Mouse (Mus musculus) bone marrow macrophage, adult 2 months (primary cell): Measurements from ENCODE around the gene Foxj3. TPM values are rescaled to one million over a fixed set of nuclear protein-coding genes. Genes with fewer than 3 reads are reported as not detected.
"Not testable (repeated sequence)": the region's sequence is repeated elsewhere in the genome, so short reads cannot be mapped to it uniquely, and the experiment has no call there.

Source experiments
- H3K27ac ChIP-seq: 2 replicates; pipeline ENCODE4 v1.5.1; 2012; ENCODE audit warnings: low read depth, low read length; ENCODE audit not compliant: insufficient read depth
- H3K4me1 ChIP-seq: 2 replicates; pipeline ENCODE4 v1.6.1; 2012; ENCODE audit warnings: low read length; ENCODE audit not compliant: control insufficient read depth, insufficient read depth
- H3K4me3 ChIP-seq: 2 replicates; pipeline ENCODE4 v1.5.1; 2012; ENCODE audit warnings: mild to moderate bottlenecking, low read length, moderate library complexity; ENCODE audit not compliant: insufficient read depth
- CTCF ChIP-seq: IDR thresholded peaks from 2 replicates; pipeline ENCODE4 v1.5.1; 2012; ENCODE audit warnings: low read depth, mild to moderate bottlenecking, low read length, moderate library complexity
- POLR2A ChIP-seq: IDR thresholded peaks from 2 replicates; pipeline ENCODE4 v1.6.1; 2012; ENCODE audit warnings: mild to moderate bottlenecking, low read depth, low read length, borderline replicate concordance
- polyA plus RNA-seq: library from polyadenylated mRNA; stranded (reverse); fragments of >200 nt; gene quantifications from 2 replicates; pipeline ENCODE4 v1.2.4, GENCODE M21; 2012; ENCODE audit not compliant: missing spikeins, insufficient read depth, insufficient read length

Gene Foxj3
- polyA plus RNA-seq, 1 experiment = 24.0 TPM

GRCm38 (mm10) chr4:119614078-119614477 is 77.3 kb downstream of the Foxj3 start:
- no peak for TF ChIP-seq POLR2A
- TF ChIP-seq CTCF = no peak
- Histone ChIP-seq H3K4me1 (peaks cover 17% of the 10 kb centered on the region), H3K27ac (no peak overlapping the region), H3K4me3 (no peak overlapping the region)

GRCm38 (mm10) chr4:119614724-119615123 is 77.9 kb downstream of the Foxj3 start:
- H3K4me1 ChIP-seq = peaks cover 15% of the 10 kb centered on the region
- H3K27ac ChIP-seq = no peak overlapping the region
- TF ChIP-seq POLR2A (no peak), CTCF (no peak)
- H3K4me3 ChIP-seq = no peak overlapping the region

GRCm38 (mm10) chr4:119626081-119626645 is 89.4 kb downstream of the Foxj3 start:
- Histone ChIP-seq H3K4me1 (peaks cover 1% of the 10 kb centered on the region), H3K4me3 (no peak overlapping the region), H3K27ac (no peak overlapping the region)
- no peak for TF ChIP-seq CTCF
- TF ChIP-seq POLR2A = no peak

GRCm38 (mm10) chr4:119626876-119627275 is 90.1 kb downstream of the Foxj3 start:
- Histone ChIP-seq H3K27ac (no peak overlapping the region), H3K4me1 (peaks cover 3% of the 10 kb centered on the region), H3K4me3 (no peak overlapping the region)
- no peak for TF ChIP-seq CTCF

GRCm38 (mm10) chr4:119627317-119627716 is 90.5 kb downstream of the Foxj3 start:
- H3K27ac ChIP-seq = no peak overlapping the region
- TF ChIP-seq CTCF = no peak
- TF ChIP-seq POLR2A = no peak
- no peak overlapping the region for H3K4me3 ChIP-seq
- H3K4me1 ChIP-seq = peaks cover 3% of the 10 kb centered on the region

GRCm38 (mm10) chr4:119628363-119628762 is 91.6 kb downstream of the Foxj3 start:
- not testable (repeated sequence) for H3K27ac ChIP-seq, H3K4me3 ChIP-seq, H3K4me1 ChIP-seq

- no peak overlapping the region for H3K4me3 ChIP-seq
- H3K4me1 ChIP-seq = peaks cover 14% of the 10 kb centered on the region
- no peak for TF ChIP-seq POLR2A
- TF ChIP-seq CTCF = no peak
- no peak overlapping the region for H3K27ac ChIP-seq
Measured at GRCm38 (mm10) chr4:119631115-119631919, 94.5 kb downstream of the Foxj3 start.

- no peak overlapping the region for H3K27ac ChIP-seq
- peaks cover 14% of the 10 kb centered on the region for H3K4me1 ChIP-seq
- no peak for TF ChIP-seq CTCF
- no peak for TF ChIP-seq POLR2A
- H3K4me3 ChIP-seq = no peak overlapping the region
Measured at GRCm38 (mm10) chr4:119632721-119633120, 95.9 kb downstream of the Foxj3 start.

GRCm38 (mm10) chr4:119633342-119633741 is 96.5 kb downstream of the Foxj3 start:
- Histone ChIP-seq H3K4me1 (peaks cover 14% of the 10 kb centered on the region), H3K27ac (no peak overlapping the region), H3K4me3 (no peak overlapping the region)
- TF ChIP-seq POLR2A = no peak
- no peak for TF ChIP-seq CTCF

- Histone ChIP-seq H3K4me3 (no peak overlapping the region), H3K4me1 (peaks cover 14% of the 10 kb centered on the region), H3K27ac (no peak overlapping the region)
- TF ChIP-seq POLR2A (no peak), CTCF (no peak)
Measured at GRCm38 (mm10) chr4:119633948-119634347, 97.1 kb downstream of the Foxj3 start.
